12 mouse cellular contexts compared by ENCODE assay signal in the genomic region with DNA sequence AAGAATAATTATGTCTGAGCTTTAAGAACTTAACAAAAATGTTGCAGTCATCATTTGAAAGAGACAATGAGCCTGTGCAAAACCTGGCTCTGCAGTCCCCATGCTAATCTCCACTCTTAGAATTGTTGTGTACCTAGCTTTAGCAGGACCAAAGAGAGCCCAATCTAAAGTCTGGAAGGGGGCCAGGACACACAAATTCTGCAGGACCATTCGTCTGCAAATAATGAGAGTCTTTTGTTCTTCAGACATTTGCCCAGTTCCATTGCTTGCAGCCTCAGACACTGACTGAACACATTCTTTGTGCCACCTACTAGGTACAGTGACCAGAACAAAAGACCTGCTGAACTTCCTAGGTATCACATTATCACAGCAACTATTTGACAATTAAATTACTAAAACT.
A peak's percentile ranks its signal among the peaks of the same experiment; 100 is the strongest.
DNase-seq lines count a peak whose midpoint lies in the region; ATAC-seq lines count a peak whose summit lies in the region.
"Had no signal": no experiment of that assay in that cellular context is flagged by ENCODE, and none has a peak within 500 bp of the region (broad histone marks: within the 10 kb centered on the region; RNA-seq: fewer than 3 reads in every experiment).

No protein-coding gene starts in this region.

- H3K27ac ChIP-seq in neural tube, embryonic 12.5 days = no peak overlapping the region
- H3K27ac ChIP-seq in limb, embryonic 10.5 days = no peak overlapping the region
- H3K27ac ChIP-seq: macrophage had no signal

- peak; percentile 62 for ATAC-seq in neural tube, embryonic 12.5 days (ENCODE audit: low FRiP score, low read depth)

- H3K4me1 ChIP-seq in neural tube, embryonic 12.5 days = peaks cover 18% of the 10 kb centered on the region; the same call in 1 of the 2 replicates
- peaks cover 21% of the 10 kb centered on the region for H3K4me1 ChIP-seq in limb, embryonic 10.5 days

- peak; percentile 9 for DNase-seq in cerebellum, adult 11-12 months
- DNase-seq in cerebellum, adult 9-11 months = no peak
- DNase-seq in neural tube, embryonic 10.5 days (ENCODE audit: extremely low spot score, low spot score) = no peak
- peak; percentile 10 for DNase-seq in mesoderm, embryonic 11.5 days (ENCODE audit: low read depth, low spot score)
- no peak for DNase-seq in limb, embryonic 10.5 days (ENCODE audit: low spot score)
- no peak for DNase-seq in ovary, postnatal 10 days (ENCODE audit: low spot score)
- no peak for DNase-seq in testis, postnatal 14 days (ENCODE audit: low spot score)
- DNase-seq: adrenal gland, adult 8-10 months; heart, postnatal 36 days; kidney, postnatal 4 days had no signal

- H3K4me3 ChIP-seq in neural tube, embryonic 12.5 days = no peak overlapping the region
- no peak overlapping the region for H3K4me3 ChIP-seq in limb, embryonic 10.5 days

- 8% methylated on average over 1 of the region's 1 CpGs for WGBS in neural tube, embryonic 12.5 days
- 22% methylated on average over 1 of the region's 1 CpGs for WGBS in limb, embryonic 10.5 days

- H3K27me3 ChIP-seq in neural tube, embryonic 12.5 days (replicated peaks) = no peaks in the 10 kb centered on the region
- H3K27me3 ChIP-seq in limb, embryonic 10.5 days (ENCODE audit: low read depth, poor library complexity, severe bottlenecking) = no peaks in the 10 kb centered on the region

- no peaks in the 10 kb centered on the region for H3K36me3 ChIP-seq in neural tube, embryonic 12.5 days
- H3K36me3 ChIP-seq in limb, embryonic 10.5 days = no peaks in the 10 kb centered on the region

- H3K4me2 ChIP-seq in neural tube, embryonic 12.5 days (replicated peaks) = no peak overlapping the region

- H3K9ac ChIP-seq in neural tube, embryonic 12.5 days = no peak overlapping the region

- H3K9me3 ChIP-seq in neural tube, embryonic 12.5 days = no peaks in the 10 kb centered on the region
- no peaks in the 10 kb centered on the region for H3K9me3 ChIP-seq in limb, embryonic 10.5 days (replicated peaks)

Comparison
In these comparisons a context has a peak if more than half of its experiments do, and no peak if none do; other contexts are left out.
1. DNase-seq: peak in cerebellum, adult 11-12 months (single experiment) and mesoderm, embryonic 11.5 days (single experiment); none in cerebellum, adult 9-11 months (single experiment), neural tube, embryonic 10.5 days (single experiment), limb, embryonic 10.5 days (single experiment), ovary, postnatal 10 days (single experiment) and testis, postnatal 14 days (single experiment).